Mouse (Mus musculus) kidney, postnatal 10 days (tissue): Measurements from ENCODE around the gene Kif26a.

Experiments
- DNase-seq: peaks from one replicate; pipeline ENCODE4 v3.0.0; 2021; ENCODE audit warnings: mixed read lengths

Gene Kif26a

DNA sequence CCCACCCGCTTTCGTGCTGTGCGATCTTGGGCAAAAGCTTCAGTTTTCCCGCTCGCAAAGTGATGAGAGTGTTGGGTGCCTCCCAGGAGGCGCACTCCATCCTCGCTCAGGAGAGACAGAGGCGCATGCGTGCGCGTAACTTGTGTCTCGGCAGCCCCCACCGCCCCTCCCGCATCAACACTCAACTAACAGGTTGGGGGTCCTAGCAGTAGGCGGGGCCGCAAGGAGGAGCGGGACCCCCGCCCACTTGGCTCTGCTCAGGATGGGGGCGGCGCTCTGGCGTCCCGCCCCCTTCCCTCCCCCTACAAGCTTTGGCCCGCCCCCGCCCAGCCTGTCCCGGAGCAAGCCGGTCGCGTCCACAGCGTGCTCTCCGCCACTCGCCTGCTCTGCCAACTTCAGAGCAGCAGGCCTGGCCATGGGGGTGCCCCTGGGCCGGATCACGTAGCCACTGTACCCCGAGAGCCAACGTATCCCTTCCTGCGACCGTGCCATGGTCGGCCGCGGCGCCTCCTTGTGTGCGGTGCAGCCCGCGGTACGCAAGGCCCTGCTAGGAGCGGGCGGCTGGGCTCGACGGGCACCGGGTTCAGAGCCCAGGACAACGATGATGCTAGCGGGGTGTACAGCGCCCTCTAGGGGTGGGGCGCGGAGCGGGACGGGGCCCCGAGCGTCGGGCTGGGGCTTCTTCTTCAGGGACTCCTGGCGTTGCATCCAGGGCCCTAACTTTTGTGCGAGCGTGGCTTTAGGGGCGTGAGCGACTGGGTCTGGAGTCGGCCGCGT, at the start of gene Kif26a:
Kif26a (plus strand) TSS at position 334 of the 777 bp plus-strand sequence.
- peak; percentile 80 for DNase-seq

DNA sequence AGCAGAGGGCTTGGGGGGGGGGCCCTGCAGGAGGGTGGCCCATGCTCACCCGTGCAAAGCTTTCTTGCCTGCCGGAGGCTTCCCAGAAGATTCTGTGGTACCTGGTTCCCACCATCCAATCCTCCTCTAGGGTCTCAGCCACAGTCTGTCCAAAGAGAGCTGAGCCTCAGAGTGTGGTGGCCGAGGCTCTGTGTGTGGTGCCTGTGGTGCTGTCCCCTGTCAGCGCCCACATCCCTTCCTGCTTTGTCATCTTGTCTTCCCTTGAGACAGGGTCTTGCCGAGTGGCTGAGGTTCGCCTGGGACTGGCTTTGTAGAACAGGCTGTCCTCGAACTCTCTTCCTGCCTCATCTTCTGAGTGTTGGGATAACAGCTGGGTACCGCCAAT, 49.3 kb upstream of the Kif26a start:
- DNase-seq = no peak

DNA sequence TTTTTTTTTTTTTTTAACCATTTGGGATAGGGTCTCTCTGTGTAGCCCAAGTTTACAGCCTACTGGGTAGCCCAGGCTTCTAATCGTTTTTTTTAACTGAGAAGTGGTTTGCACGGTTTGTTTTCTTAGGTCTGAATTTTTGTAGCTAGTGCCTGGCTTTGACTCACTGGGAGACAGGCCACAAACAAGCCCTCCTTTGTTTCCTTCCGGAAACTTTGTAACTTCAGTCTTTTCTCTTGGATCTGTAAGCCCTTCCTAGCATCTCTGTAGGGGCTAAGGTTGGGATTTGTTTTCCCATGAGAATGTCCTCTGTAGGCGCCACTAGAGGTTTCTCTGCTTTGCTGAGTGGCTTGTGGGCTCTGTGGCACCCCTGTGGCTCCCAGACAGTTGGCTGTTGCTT, 45.9 kb upstream of the Kif26a start:
- DNase-seq = no peak

DNA sequence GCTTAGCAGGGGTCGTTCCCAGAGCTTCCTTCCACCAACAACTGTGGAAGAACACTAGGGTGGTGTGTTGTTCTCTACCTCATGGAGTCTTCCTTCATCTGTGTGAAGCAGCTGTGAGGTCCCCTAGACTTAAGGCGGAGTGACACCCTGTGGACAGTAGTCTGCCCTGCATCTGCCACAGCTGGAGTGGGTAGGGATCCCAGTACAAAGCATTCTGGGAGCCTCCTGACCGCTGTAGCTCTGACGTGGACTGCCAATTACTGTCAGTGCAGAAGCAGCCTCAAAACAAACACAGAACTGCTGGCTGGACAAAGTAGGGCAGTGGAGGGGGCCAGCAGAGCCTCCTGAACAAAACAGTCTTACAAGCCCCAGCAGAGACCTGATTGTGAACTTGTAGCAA, 45.0 kb upstream of the Kif26a start:
- no peak for DNase-seq

DNA sequence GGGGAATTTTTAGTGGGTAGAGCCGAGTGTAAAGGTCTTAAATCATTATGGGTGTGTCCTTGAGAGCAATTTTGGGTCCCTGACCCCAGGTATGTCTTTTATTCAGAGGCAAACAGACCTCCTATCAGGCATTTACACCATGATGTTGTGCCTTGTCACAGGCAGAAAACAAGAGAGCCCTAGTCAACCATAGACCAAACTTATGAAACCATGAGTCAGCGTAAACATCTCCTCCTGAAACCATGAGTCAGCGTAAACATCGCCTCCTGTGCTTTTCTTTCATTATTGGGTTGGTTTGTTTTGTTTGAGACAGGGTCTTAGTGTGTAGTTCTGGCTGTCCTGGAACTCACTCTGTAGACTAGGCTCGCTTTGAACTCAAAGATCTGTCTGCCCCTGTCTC, 42.8 kb upstream of the Kif26a start:
- no peak for DNase-seq

DNA sequence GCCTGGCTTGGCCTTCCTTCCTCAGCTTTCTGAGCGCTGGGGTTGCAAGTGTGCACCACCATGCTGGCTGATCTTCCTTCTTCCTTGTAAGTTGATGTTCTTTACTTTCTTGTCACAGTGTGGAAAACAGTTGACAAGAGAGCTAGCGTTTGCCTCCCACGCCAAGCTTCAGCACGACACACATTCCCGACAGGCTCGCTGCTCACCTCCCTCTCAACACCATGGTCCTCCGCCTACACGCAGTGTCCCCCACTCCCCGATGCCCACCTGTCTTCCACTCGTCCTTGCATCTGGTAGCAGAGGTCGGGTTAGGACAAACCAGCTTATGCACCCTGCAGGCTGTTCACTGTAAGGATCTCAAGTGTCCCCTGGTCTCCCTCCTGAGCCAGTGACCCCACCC, 41.1 kb upstream of the Kif26a start:
- no peak for DNase-seq

DNA sequence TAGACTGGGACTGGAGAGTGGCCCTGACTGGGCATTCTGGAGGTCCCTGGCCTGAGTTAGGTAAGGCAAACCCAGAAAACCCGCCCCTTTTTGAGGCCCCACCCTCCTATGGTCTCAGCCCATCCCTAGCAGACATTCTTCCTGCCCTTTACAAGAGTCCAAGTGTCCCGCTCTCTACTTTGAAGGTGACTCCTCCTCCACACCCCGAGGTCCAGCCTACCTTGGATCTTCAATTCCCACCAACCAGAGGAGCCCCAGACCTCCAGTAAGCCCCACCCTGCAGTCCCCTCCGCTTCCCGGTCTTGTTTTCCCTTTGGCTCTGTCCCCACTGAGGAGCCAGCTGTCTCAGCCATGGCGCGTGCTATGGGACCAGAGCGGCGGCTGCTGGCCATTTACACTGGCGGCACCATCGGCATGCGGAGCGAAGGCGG, 39.5 kb upstream of the Kif26a start, which contains the start of gene Aspg:
Aspg (plus strand) TSS at position 139 of the 431 bp plus-strand sequence.
- peak; percentile 62 for DNase-seq

DNA sequence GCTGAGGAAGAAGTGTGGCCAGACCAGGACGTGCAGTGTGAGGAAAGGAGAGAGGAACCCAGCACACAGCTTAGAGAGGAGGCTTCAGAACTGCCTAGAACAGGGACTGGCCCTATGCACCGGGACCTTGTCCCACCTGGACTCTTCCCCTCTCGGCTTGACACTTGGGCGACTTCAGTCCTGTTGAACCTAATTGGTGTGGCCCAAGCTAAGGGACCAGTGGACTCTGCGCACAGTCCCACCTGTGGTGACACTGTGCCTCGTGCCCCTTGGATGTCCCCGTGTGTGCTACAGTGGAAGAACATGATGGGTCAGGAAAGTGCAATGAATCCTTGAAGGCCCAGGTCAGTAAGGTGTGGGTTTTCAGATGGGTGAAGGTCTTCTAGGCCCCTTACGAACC, 38.3 kb upstream of the Kif26a start:
- DNase-seq = no peak

DNA sequence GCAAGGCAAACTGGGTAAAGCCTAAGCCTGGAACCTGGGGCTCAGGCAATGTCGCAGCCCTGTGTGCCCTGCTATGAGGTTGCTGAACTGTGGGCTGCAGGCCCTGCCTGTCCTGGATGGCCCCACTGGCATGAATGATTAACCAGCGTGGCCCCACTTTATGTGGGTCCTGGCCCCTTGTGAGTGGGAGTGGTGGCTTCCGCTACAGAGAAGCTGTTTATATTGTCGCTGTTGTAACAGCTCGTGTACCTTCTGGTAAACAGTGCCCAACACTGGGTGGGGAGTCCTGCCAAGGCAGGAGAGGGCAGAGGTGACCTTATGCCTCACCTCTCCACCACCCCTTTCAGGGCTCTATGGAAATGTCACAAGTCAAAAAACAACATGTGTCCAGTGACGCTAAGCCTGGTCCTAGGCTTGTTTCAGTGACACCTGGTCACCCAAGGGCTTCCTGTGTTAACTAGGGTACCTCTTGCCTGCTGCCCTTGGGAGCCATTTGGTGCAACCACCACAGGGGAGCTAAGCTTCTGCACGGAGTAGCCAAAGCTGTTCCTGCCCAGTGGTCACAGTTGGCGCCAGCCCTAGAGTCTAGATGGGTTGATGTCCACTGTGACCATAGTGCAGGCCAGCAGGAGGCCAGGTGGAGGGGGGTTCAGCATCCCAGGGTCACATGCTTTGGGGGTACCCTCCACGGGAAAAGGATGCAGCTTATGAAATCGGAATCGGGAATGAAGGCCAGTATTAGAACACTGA, 37.1 kb upstream of the Kif26a start:
- DNase-seq = peak; percentile 39

DNA sequence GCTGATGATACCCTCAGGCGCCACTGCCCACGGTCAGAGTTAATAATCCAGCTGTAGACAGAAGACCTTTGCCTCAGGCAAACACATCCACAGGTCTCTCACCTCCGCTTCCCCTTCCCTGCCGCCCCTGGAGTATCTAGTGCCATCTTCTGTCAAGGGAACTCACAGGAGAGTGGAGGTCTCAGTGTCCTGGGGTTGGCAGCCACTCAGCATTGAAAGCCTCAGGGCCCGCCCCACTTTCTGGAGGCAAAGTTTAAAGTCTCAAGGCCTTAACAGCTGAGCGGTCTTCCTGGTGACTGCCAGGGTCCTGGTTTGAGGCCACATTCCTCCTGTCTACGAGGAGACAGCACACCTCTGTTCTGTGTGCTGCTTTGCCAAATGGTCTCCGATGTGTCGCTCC, 36.3 kb upstream of the Kif26a start:
- no peak for DNase-seq

DNA sequence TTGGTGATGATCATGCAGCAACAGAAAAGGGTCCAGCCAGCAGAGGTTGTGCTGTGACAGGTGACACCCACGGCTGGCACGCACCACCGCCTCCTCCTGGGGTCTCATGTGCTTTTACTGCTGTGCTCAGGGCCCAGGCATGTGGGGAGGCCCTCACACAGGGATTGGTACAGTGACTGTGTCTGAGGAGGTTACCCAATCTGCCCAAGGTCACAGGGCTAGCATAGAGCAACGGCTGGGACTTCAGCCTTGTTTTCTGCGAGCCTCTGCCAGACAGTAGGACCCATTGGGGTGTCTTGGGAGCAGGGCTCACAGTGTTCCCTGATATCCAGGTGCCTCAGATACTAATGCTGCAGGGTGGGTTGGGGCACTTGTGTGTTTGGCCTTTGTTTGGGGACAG, 34.7 kb upstream of the Kif26a start:
- DNase-seq = no peak

DNA sequence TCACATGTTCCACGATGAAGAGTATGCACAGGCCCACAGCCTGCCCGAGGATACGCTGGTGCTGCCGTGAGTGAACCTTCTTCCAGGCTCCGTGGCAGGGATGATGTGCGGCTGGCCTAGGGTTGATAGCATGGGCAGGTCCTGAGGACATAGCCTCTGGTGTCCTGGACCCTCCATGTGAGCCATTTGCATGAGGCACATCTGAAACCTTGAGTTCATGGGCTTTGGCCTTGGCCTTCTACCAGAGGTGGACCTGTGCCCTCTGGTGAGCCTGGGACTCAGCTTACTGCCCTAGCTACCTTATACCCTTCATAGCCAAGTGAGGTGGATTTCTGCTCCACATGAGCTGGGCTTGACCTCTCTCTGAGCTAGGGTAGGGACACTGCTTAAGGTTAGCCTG, 33.8 kb upstream of the Kif26a start:
- no peak for DNase-seq

DNA sequence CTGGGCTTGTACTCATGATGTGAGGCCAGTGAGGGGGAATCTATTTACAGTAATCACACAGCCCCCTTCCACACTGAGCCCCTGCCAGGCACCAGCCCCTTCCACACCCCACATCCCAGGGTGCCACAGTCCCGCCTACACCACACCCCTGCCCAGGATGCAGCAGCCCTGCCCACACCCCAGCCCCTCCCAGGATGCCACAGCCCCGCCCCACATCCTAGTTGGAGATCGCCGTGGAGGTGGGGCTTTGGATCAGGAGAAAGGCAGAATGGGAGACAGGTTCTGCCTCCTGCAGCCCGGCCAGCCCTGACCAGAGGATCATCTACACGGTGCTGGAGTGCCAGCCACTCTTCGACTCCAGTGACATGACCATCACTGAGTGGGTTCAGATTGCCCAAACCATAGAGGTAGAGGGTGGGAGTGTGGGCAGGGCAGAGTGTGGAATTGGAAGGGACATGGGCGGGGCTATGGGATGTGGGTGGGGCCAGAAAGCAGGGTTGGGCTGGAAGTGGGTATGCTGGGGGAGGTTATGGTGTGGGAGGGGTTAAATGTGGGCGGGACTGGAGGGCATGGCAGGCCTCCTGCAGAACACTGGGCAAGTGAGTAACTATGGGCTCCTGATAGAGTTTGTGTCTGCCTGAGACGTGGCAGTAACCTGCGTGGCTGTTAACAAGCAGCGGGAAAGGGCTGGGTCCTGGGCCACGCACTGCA, 33.2 kb upstream of the Kif26a start:
- DNase-seq = no peak

DNA sequence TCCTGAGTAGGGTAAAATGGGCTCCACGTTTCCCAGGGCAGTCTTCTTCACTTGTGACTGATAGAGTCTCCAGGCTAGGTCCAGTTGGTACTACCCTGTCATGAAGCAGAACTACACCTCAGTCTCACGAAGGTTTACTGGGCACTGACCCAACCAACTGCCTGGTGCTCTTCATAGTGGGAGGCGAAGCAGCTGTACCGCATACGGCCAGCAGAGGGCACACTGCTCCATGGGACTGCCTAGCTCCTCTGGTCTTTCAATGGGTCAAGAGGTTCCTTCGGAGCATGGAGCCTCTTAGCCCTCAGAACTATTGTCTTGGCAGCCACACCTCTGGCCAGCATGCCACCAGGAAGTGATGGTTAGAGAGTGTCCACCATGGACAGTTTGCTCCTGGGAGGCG, 32.3 kb upstream of the Kif26a start:
- DNase-seq = peak; percentile 93

DNA sequence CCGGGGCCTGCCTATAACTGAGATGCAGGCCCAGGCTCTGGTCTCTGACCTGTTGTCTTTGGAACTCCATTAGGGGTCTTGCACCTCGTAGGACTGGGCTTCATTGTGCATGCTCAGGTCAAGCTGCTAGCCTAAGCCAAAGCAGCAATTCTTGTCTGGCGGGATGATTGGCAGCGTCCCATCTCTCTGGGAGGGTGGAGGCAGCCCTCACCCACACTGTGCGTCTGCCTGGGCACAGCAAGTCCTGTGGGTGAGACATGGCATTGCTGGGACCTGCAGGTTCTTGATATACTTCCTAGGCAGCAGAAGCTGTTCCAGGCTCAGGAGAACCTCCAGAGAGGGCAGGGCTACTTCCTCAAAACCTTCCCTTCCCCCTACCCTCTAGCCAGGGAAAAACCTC, 29.0 kb upstream of the Kif26a start:
- no peak for DNase-seq

DNA sequence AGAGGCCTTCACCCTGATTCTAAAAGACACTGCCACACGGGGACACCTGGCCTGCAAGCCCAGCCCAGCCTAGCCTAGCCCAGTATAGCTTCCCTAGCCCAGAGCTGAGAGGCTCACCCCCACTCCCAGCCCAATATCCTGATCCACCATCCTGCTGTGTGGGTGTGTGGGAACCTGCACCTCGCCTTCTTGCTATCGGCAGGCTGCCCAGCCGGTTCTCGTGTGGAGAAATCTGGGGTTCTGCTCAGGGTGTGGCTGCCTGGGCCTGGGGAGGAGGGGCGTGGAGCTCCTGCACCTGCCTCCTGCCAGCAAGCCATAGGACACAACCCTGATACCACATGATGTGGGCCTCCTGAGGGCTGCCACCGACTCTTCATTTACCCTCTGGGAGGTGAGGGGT, 28.4 kb upstream of the Kif26a start:
- DNase-seq = no peak

DNA sequence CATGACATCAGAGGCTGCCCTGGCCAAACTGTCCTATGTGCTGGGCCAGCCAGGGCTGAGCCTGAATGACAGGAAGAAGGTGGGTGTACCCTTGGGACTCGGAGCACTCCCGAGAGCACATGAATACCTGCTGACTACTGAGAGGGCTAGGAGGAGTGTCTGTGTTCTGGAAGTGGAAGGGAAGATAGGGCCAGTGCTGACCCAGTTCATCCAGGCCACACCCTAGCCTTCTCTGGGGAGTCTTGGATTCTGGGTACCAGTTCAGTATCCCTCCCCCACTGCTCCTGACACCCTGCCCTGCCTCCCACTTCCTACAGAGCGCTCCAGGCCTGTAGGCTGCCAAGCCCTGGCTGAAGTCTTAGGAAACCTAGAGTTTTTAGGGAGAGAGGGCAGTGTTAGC, 24.8 kb upstream of the Kif26a start:
- DNase-seq = no peak

DNA sequence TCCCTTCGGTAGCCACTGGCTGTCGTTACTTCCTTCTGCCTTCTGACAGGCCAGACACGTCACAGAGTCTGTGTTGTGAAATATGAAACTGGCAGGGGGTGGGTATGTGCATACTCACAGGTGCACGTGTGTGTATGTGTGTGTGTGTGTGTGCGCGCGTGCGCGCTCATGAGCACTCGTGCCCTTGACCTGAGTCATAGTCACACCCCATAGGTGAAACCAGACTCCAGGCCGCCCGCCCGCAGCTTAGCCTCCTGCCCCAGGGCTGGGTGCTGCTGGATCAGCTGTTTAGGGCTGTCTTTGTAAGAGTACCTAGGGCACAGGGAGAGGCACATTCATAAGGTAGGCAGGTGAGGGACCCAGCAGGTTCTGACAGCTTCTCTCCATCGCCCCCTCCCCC, 20.1 kb upstream of the Kif26a start:
- peak; percentile 52 for DNase-seq

DNA sequence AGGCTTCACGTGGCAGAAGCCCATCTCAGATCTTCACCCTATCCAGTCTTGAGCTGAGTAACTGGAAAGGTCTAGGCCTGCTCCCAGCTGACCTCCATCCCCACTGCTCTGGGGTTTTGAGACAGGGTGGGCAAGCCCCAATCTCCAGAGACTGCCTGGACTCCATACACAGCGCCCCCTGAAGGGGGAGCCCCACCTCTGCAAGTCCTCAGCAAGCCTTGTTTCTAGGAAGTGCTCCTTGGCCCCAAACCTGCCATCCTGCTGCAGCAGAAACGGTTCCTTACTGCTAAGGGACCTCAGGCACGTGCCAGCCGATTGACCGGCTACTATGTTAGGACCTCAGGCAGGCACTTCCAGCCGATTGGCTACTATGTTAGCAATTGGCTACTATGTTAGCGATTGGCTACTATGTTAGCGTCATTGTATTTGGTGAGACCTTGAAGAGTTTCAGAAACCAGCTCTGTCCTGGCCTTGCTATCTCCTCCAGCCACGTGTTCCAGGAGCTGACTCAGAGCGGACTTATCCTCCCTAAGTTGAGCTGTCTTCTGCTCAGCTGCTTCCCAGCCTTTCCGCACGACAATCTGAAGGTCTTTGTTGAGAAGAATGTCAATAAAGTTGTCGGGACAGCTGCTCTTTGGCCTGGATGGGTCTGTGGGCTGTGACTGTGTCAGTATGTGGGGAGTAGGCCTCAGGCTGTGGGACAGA, 18.9 kb upstream of the Kif26a start:
- DNase-seq = no peak

DNA sequence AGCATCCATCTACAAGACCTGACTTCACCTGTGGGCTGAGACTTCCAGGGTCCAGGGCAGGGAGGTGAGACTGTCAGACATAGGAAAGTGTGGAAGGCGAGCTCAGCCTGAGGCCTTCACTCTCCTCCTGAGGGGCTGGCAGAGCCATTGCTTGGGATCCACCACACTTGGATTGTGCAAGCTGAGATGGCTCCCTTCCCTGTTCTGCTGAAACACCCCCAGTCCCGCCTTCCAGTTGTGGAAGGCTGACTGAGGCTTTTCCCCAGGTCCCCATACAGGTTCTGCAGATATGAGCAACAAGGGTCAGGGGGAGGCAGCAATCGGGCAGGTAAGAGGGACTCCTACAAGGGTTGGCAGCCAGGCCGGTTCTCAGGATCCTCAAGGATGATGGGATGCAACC, 17.5 kb upstream of the Kif26a start:
- DNase-seq = no peak

DNA sequence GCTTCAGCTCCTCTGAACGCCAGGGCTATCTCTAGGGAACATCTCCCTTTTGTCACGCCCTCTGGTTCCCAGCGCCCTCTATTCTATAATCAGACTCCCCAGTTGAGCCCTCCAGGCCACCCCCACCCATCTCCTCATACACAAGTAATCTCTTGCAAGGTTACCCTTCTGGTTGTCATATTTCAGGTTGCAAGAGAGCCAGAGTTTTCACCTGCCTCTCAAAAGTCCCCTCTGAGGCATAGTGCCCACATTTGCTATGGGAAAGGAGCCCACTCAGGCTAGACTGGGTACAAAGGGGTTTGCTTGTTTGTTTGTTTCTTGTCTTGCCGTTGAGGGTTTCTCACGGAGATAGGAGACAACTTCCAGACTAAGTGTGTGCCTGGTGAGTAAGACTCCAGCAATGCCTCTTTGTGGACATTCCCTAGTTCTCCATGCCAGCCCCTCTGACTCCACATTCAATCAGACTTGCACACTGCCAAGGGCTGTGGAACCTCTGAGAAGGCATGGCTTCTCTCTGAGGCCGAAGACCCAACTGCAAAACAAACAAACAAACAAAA, 16.6 kb upstream of the Kif26a start:
- no peak for DNase-seq

DNA sequence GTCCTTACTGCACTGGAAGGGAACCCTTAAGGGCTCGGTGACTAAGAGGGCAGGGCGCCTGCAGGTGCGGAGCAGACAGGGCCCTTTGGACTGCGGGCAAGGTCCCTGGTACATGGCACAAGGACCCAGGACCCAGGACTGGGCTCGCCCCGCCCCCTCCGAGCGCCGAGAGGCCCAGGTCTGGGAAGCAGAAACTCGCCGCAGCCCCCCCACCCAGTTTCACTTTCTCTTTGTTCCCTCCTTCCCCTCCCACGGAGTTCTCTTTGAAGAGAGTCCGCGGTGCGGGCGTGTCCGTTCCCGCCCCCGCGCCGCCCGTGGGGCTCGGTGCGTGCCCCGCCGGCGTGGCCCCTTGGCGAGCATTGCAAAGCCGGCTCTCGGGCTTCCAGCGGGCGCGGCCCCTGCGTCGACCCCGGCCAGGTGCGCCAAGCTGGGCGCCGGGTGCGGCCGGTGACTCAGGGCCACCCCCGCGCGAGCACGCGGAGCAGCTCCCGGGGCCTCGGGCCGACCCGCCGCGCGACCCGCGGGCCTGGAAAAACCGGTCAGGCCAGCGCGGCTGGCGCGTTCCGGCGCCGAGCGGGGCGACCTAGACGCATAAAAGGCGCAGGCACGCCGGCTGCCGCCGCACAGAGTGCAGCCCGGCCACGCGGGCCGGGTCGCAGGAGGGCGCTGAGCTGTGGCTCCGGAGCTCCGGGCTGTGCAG, 15.7 kb upstream of the Kif26a start:
- peak; percentile 90 for DNase-seq
